Mouse (Mus musculus): ENCODE results near the gene Ppp1r16b. TPM values are rescaled to one million over a fixed set of nuclear protein-coding genes. Genes with fewer than 3 reads are reported as not detected.

The Ppp1r16b gene
- total RNA-seq, 2 experiments from 2014 or later, result 11.3 to 13.4 TPM

DNA sequence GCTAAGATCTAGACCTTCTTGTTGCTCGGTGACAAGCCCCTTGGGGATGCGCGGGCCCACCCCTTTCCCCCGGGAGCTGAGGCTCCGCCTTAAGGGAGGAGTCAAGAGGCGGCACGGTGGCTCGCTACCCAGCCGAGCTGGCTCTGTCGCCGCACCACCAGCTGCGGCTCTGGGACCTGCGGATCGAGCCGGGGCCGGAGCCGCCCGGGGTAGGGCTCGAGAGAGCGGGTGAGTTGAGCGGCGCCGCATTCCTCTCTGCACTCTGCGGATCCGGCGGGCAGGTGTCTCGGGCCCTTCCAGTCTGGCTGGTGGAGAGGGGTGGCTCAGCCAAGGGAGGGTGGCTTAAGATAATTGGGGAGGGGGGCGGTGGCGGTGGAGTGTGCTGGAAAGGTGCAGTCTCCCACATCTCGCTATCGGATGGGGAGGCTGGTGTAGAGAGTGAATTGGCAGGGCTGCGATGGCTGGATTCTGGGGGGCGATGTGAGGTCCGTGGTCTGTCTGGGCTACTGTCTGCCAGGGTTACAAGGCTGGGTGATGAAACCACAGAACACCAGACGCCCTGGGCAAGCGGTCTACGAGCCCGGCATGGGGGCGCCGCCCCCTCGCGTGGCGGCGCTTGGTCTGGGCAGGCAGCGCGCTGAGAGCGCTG lies 1.9 kb downstream of the Ppp1r16b start:
- intact Hi-C loops (cut with DNase I), result loop anchor here (5.0 kb wide), 1 partner anchor 35 kb away; no protein-coding TSS in a partner anchor

DNA sequence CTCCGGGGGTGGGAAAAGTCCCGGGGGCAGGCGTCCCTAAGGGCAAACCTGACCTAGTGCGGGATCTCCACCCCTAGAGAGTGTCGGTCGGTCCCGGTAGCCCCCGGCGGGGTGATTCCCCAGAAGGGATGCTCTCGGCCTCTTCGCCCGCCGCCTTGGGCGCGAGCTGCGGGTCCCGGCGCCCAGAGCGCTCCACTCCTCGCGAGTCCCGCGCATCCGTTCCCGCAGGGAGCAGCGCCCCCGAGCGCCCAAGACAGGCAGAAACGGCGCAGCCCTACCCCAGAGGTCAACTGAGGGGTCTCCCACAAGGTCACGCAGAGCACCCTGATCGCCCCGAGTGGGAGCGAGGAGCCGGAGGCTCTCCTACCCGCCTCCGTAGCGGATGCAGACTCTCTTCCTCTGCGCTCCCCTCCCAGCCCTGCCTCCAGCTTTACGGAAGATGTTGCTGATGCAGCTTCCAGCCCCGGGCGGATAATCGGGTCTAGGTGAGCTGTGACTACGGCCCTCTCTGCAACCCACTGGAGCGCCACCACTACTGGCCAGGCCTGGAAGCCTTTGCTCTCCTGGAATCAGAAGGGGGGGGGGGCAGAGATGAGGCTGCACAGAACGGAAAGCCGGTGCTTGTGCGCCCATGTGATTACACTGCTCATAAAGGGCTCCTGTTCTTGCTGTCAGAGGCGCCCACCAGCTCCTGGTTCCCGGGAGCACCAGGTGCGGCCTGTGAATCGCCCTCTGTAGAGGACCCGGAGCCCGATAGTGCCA lies 2.7 kb downstream of the Ppp1r16b start:
- DNase-seq, result peak; percentile 41 to 57
- intact Hi-C loops (cut with DNase I), result loop anchor here (2.0 to 5.0 kb wide), 2 partner anchors 34 to 77 kb away; no protein-coding TSS in a partner anchor

More for the DNA sequence above, 1.9 kb downstream of the Ppp1r16b start:
- peak; percentile 64 to 66 for DNase-seq

DNA sequence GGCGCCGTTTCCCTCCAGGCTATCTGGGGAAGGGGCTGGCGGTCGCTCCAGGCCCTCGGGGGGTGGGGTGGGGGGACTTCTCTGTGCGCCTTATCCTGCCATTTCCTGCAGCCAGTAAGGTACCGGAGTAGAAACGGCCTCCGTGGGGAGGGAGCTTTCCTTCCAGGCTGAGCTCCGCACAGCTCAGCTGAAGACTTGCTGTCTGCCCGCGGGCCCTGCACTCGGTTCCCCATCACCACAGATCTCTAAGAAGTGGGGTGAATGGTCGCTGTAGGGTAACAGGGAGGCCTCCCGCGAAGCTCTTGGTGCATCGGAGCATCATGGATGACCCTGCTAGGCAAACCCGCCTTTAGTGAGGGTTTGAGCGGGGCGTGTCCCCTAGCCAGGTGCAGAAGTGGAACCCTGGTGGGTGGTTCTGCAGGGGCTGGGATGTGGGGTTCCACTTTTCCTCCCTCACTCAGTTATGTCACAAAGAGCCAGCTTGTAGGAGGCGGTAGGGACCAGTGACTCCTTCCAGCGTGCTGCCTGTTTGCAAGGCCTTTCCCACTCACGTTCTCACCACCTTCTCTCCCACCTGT lies 3.3 kb downstream of the Ppp1r16b start:
- DNase-seq, result no peak
- intact Hi-C loops (cut with DNase I), result loop anchor here (2.0 to 5.0 kb wide), 2 partner anchors 34 to 76 kb away; no protein-coding TSS in a partner anchor

DNA sequence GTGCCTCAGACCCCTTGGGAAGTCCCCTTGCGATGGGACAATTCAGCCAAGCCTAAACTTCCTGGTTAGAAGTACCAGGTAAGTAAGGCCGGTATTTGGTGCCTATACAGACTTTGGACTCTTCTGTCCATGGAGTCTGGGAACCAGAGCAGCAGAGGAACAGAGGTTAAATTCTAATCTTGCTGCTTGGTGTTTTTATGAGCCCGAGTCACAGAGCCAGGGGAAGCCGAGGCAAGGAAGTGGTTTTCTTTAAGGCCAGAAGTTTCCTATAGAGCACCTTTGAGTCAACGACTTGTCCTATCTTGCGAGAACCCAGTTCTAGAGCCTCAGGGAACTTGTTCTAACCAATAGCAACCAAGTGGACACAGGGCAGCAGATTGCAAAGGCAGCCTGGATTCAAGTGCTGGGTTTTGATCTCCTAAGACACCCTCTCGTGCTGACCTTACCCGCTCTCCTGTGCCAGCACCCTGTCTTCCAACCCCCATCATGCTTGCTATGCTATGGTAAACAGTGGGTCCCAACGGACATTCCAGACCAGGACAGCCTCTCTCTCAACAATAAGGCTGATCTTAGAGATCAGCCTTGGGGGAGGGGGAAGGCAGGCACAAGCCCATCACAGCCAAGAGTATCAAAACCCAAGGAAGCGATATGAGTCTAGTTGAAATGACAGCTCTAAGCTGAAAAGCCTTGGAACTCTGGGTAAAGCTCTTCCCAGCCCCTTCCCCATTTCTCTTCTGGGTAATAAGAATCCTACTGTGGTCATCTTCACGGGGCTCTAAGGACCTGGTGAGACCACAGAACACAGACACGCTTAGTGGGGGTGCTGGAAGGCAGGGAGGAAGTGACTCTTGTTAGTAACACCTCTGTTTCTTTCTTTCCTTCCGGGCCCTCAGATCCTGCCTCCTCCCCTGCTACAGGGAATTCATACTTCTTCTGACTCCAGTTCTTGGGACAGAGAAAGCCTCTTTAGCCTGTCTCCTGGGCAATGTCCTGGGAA lies 4.3 kb downstream of the Ppp1r16b start:
- no peak for DNase-seq
- intact Hi-C loops (cut with DNase I), result loop anchor here (2.0 to 5.0 kb wide), 2 partner anchors 33 to 75 kb away; no protein-coding TSS in a partner anchor

DNA sequence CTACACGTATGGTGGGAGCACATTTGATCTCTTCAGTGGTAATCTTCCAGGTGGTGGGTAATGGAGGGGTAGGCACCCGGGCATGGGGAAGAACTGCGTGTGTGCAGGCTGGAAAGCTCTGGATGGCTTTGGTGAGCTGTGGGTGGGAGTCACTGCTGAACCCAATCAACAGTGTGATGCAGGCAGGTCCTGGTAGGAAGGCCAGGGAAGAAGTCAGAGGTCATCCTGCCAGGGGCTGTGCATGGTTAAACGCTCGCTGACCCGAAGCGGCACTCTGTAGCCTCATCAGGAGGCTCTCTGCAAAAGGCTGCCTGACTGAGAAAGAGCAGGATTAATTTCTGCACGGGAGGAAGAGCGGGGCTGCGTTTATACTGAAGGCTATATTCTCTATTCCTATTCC lies 5.4 kb downstream of the Ppp1r16b start:
- intact Hi-C loops (cut with DNase I), result no loop called here
- DNase-seq, result no peak

DNA sequence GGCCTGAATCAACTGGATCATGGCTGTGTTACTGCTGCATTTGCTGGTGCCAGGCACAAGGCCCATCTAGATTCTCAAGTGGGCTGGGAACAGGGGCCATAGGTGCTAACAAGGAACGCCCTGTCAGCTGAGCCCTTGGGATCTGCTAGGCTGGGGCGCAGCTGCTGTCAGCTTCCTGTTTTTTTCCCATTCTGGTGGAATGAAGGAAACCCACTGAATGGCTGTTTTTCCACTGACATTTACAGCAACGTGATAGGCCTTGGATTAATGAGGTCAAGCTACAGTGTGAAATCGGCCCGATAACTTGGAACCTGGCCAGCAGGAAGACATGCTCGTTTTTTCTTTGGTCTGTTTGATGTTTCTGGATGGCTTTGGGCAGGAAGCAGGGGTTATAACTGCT lies 7.6 kb downstream of the Ppp1r16b start:
- intact Hi-C loops (cut with DNase I), result loop anchor here (2.0 kb wide), 1 partner anchor 62 kb away; no protein-coding TSS in a partner anchor
- peak; percentile 55 to 62 for DNase-seq

DNA sequence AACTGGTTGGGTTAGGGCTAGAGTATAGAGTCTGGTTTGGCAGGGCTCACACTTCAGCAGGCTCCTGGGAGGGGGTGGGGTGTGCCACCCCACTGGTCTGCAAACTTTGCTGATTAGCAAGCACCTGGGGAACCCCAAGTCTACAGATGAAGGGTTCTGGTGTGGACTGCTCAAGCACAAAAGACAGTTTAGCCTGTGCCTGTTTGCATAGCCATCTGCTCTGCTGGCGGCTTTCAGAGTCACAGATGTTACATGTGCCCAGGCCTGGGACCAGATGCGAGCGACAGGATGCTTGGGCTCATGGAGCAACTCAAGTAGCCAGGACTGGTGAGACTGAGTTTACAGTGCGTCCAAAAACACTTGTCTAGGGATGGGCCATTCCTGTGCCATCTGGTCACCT lies 8.3 kb downstream of the Ppp1r16b start:
- intact Hi-C loops (cut with DNase I), result loop anchor here (2.0 kb wide), 1 partner anchor 61 kb away; no protein-coding TSS in a partner anchor

DNA sequence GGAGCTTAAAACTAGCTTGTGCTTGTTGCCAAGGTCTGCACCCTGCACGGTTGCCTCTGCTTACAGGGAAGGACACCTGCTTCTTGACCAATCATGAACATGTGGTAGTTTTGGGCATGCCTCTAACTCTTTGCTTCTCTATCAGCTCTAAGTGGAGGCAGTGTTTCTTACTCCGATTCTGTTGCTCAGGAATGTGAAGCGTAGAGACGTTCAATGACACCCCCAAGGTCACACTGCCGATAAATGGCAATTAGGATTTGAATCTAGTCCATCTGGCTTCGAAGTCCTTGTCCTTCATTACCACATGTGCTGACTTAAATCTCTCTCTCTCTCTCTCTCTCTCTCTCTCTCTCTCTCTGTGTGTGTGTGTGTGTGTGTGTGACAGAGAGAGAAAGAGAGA lies 8.9 kb downstream of the Ppp1r16b start:
- intact Hi-C loops (cut with DNase I), result no loop called here
- DNase-seq, result no peak

More for the DNA sequence above, 8.3 kb downstream of the Ppp1r16b start:
- DNase-seq, result no peak

DNA sequence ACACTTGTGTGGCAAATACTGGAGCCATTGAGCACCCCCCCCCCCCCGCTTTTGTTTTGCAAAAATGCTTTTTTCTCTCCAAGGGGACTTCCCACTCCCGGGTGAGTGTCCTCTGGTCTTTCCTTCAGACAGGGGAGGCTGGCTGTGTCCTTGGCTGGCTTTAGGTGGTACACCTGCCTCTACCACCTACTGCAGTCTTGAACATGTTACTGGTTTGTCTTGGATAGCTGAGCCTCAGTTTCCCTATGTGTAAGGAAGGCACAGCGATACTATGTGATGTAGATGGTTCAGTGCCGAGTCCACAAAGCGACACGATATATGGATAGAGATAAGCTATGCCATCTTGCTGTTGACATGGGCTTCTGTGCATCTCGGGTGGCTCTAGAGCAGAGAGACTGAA lies 9.6 kb downstream of the Ppp1r16b start:
- DNase-seq, result no peak
- intact Hi-C loops (cut with DNase I), result no loop called here

DNA sequence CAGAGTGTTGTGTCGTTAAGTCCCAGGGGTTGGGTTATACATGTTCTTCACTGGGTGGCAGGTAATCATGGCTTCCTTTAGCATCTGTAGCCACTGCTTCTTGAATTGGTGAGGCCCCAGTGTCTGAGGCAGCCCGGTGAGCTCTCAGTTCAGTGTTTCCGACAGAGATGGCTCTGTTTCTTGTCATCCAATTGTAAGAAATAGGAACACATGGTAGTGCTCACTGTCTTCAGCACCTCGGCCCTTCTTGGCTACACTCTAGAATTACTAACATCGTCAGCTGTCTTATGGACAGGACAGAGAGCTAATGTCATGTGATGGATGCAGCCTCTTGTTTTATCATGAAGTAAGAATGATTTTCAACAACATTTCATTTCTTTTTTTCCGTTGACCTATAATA lies 10.0 kb downstream of the Ppp1r16b start:
- intact Hi-C loops (cut with DNase I), result no loop called here
- no peak for DNase-seq

DNA sequence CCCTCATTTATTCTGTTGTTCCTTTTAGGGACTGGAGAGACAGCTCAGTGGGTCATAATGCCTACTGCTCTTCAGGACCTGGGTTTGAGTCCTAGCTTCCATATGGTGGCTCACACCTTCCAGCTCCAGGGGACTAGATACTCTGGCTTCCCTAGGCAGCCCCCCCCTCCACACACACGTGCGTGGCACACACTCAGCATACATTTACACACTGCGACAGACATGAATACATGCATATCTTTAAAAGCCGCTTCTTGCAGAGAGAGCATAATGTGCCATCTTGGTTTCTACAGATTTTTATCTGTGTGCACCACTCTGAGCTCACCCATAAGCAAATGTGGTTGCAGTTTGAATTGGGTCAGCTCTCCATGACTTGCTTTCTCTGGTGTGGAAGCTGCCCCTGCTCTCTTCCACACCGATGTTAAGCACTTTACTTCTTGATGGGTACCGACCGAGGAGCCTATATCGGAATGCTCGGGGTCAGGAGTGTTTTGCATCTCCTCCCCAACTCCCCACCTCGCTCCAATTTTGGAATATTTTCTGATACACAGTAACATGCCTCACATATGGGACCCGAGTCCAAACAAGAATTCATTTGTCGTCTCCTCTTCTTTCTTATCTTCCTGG lies 10.8 kb downstream of the Ppp1r16b start:
- no peak for DNase-seq

DNA sequence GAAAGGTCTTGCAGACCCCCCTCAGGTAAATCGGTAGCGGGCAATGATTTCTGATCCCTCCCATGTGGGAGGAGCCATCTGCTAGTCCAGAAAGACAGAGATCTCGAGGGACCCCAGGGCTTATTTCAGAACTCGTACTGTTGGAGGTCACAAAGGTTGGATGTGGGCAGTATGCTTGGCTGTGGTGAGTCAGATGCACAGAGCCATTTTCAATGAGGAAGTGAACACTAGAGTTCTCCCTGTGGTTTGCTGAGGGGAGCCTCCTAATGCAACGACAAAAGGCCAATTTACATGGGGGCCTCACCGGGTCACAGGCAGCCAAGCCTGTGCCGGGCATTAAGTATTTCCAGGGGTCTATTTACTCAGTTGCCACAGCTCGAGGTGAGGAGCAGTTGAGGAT lies 12.7 kb downstream of the Ppp1r16b start:
- no peak for DNase-seq
- intact Hi-C loops (cut with DNase I), result no loop called here

More for the DNA sequence above, 10.8 kb downstream of the Ppp1r16b start:
- intact Hi-C loops (cut with DNase I), result no loop called here

DNA sequence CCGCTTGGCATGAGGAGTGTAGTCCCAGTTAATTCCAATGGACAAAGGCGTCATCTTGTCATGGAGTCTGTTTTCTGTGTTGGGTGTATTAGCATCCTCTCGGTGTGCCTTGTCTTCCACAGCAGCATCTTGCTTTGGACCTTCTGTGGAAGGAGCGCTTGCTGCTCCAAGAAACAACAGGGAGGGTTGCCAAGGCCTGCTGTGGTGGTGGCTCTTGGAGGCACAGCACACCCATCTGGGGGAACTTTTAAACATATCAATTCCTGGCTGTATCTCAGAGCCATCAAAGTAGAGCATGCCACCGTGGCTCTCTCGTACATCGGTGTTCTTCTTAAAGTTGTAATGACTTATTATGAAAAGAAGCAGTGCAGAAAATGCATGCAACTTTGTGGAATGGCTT lies 13.9 kb downstream of the Ppp1r16b start:
- intact Hi-C loops (cut with DNase I), result no loop called here
- no peak for DNase-seq

DNA sequence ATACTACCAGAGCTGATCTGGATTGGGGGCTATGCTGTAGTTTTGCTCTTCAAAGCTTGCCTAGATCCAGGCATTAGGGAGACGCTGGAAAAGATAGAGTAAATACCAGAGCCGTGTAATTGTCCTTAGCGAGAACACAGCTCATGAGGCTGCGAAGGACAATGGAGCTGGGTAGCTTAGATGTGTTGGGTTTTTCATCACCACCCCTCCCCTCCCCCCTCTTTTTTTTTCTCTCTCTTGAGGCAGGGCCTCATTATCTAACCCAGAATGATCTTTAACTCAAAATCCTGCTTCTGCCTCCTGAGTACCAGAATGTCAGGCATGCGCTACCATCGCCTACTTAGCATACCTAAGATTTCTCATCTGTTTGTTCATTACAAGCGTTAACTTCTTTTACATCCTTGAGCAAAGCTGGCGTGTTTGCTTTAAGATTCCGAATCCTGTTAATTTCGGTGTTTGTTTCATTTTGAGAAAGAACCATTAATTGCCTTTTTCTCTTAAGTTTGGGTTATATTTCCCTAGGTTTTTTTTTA lies 15.2 kb downstream of the Ppp1r16b start:
- no peak for DNase-seq
- intact Hi-C loops (cut with DNase I), result no loop called here

DNA sequence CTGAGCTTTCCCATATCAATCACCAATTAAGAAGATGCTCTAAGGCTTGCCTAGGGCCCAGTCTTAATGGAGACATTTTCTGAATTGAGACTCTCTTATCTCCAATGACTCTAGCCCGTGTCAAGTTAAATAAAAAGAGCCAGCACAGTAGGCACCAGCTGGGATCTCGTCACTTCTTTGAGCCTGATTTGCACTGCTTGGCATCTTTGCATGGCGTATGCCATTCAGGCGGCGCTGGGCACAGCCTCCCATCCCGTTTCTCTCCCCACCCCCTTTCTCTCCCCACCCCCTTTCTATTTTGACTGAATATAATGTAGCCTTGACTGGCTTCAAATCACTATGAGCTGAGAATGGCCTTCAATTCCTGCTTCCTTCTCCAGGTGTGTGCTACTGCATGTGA lies 16.5 kb downstream of the Ppp1r16b start:
- intact Hi-C loops (cut with DNase I), result no loop called here
- no peak for DNase-seq

DNA sequence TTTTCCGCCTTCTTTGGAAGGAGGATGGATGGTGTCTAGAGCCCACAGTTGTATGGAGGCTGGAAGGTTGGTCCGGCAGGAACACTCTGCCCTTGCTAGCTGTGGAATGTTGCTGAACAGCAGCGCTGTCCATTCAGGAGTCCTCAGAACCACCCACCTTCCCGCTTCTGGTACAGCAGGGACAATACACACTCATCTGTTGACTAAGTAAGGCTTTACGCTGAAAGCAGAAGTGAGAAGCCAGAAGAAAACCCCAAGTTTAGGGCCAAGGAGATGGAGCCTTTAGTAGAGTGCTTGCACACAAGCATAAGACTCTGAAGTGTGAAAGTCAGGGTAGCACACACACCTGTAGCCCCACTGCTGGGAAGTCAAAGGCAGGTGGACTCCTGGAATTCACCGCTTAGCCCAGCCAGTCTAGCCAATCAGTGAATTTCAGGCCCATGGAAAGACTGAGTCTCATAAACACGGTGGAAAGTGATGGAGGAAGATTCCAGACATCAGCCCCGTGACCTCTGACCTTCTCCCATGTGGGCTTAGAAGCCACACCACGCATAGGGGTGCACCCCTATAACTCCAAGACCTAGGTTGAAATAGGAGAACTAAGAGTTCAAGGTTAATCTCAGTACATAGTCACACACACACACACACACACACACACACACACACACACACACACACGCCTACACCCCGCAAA lies 17.3 kb downstream of the Ppp1r16b start:
- no peak for DNase-seq
- intact Hi-C loops (cut with DNase I), result no loop called here

DNA sequence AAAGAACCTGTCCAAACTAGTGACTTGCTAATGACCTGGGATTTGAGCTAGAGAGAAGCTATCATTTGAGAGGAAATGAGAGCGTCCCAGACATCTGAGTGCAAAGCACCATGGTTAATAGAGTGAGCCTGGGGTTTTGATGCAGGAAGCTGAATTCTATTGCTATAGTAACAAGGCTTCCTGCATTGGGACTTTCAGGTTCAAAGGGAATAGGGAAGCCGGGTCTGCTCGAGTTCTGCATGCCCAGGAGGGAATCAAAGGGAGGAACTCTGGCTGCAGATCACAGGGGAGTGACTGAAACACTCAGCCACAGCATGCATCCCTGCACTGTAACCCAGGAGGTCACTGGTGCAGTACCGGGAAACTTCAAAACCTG lies 17.8 kb downstream of the Ppp1r16b start:
- DNase-seq, result no peak
- intact Hi-C loops (cut with DNase I), result no loop called here

DNA sequence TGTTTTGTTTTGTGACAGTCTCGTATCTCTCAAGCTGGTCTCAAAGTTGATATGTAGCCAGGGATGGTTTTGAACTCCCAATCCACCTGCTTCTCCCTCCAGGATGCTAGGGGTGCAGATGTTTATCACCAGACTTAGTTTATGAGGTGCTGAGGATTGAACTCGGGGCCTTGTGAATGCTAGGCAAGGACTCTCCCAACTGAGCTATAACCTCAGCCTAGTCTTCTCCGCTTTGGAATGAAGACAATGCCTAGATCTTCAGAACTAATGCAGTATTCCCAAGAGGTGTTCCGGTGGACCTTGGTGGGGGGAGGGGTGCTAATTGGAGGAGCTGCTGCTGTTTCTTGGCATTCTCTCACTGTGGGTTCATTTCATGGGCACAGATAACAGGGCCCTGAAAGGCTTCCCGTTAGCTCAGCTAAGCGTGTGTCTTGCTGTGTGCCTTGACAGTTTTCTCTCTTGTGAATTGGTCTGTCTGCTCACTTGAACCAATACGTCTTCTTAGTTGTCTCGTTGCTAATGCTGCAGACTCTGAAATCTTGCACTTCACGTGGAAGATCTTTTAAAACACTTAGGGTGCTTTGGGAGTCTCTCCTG lies 19.1 kb downstream of the Ppp1r16b start:
- intact Hi-C loops (cut with DNase I), result no loop called here
- DNase-seq, result no peak

Data from heart, postnatal 36 days (tissue).